Mouse (Mus musculus) myocyte (in vitro differentiated cells): Measurements from ENCODE around the gene Mus81. TPM values are rescaled to one million over a fixed set of nuclear protein-coding genes. Genes with fewer than 3 reads are reported as not detected.
"Not testable (repeated sequence)": the region's sequence is repeated elsewhere in the genome, so short reads cannot be mapped to it uniquely, and the experiment has no call there.

Source experiments
- H3K27me3 ChIP-seq: one replicate; pipeline ENCODE4 v1.6.1; 2011; ENCODE audit not compliant: control insufficient read depth, insufficient read depth, insufficient read length
- H3K36me3 ChIP-seq: one replicate; pipeline ENCODE4 v1.6.1; 2011; ENCODE audit not compliant: control insufficient read depth, insufficient read depth
- H3K4me2 ChIP-seq: one replicate; pipeline ENCODE4 v1.6.1; 2011; ENCODE audit warnings: low read depth, control low read depth
- H3K4me3 ChIP-seq: one replicate; pipeline ENCODE4 v1.5.1; 2011; ENCODE audit warnings: mild to moderate bottlenecking, control low read depth, moderate library complexity
- H3K79me2 ChIP-seq: one replicate; pipeline ENCODE4 v1.6.1; 2011; ENCODE audit not compliant: control insufficient read depth, insufficient read depth
- H3ac ChIP-seq: one replicate; pipeline ENCODE4 v1.6.1; 2011; ENCODE audit not compliant: control insufficient read depth, insufficient read length
- CEBPB ChIP-seq: IDR thresholded peaks from 2 replicates; pipeline ENCODE4 v1.6.1; 2011; ENCODE audit warnings: mild to moderate bottlenecking, moderate library complexity; ENCODE audit not compliant: poor library complexity, insufficient read depth, severe bottlenecking
- E2F4 ChIP-seq: IDR thresholded peaks from one replicate; pipeline ENCODE4 v1.6.1; 2011; ENCODE audit warnings: mild to moderate bottlenecking, control low read depth, moderate library complexity; ENCODE audit not compliant: insufficient read depth
- MAX ChIP-seq: IDR thresholded peaks from one replicate; pipeline ENCODE4 v1.6.1; 2011; ENCODE audit warnings: low read depth, mild to moderate bottlenecking, control low read depth
- MYOD1 ChIP-seq, 3 experiments: IDR thresholded peaks; one replicate each; pipeline ENCODE4 v1.6.1; 2011; ENCODE audit warnings: control low read depth in 2 of 3, low read depth in 2 of 3, mild to moderate bottlenecking in 2 of 3, moderate library complexity in 1 of 3; ENCODE audit not compliant: insufficient read length in 2 of 3, control insufficient read depth in 1 of 3
- MYOG ChIP-seq, 3 experiments: IDR thresholded peaks; one replicate each; pipeline ENCODE4 v1.6.1; 2011; ENCODE audit warnings: control low read depth in 2 of 3, low read depth in 2 of 3, mild to moderate bottlenecking in 2 of 3; ENCODE audit not compliant: insufficient read length in 2 of 3, control insufficient read depth in 1 of 3, insufficient read depth in 1 of 3
- POLR2A ChIP-seq: IDR thresholded peaks from one replicate; pipeline ENCODE4 v1.6.1; 2011; ENCODE audit warnings: low read depth, mild to moderate bottlenecking, control low read depth, moderate library complexity; ENCODE audit not compliant: insufficient read length
- POLR2AphosphoS2 ChIP-seq: IDR thresholded peaks from one replicate; pipeline ENCODE4 v1.6.1; 2011; ENCODE audit warnings: low read depth, control low read depth; ENCODE audit not compliant: insufficient read length
- REST ChIP-seq: IDR thresholded peaks from one replicate; pipeline ENCODE4 v1.6.1; 2011; ENCODE audit warnings: mild to moderate bottlenecking, control low read depth, moderate library complexity; ENCODE audit not compliant: insufficient read depth, insufficient read length
- SRF ChIP-seq: IDR thresholded peaks from one replicate; pipeline ENCODE4 v1.6.1; 2011; ENCODE audit warnings: low read depth; ENCODE audit not compliant: control insufficient read depth, insufficient read length
- TCF12 ChIP-seq: IDR thresholded peaks from one replicate; pipeline ENCODE4 v1.6.1; 2011; ENCODE audit warnings: mild to moderate bottlenecking, control low read depth; ENCODE audit not compliant: poor library complexity, insufficient read depth, severe bottlenecking
- TCF3 ChIP-seq: IDR thresholded peaks from one replicate; pipeline ENCODE4 v1.6.1; 2011; ENCODE audit warnings: low read depth, control low read depth; ENCODE audit not compliant: insufficient read length
- USF1 ChIP-seq: IDR thresholded peaks from one replicate; pipeline ENCODE4 v1.6.1; 2011; ENCODE audit warnings: low read depth, mild to moderate bottlenecking, control low read depth, moderate library complexity
- polyA plus RNA-seq: library from polyadenylated mRNA; unstranded; fragments of >200 nt; fragmentation: generic; extraction: Trizol; gene quantifications from one replicate; pipeline ENCODE4 v1.2.1, GENCODE M21; 2012; ENCODE audit warnings: missing spikeins

Mus81 gene
- polyA plus RNA-seq, 1 experiment = 66.4 TPM

- peaks cover 10% of the 10 kb centered on the region for H3K36me3 ChIP-seq
- H3K79me2 ChIP-seq = no peaks in the 10 kb centered on the region
- H3K4me3 ChIP-seq = no peak overlapping the region
- TF ChIP-seq POLR2A (no peak), MYOG (IDR thresholded peaks at IDR 0.05; ENCODE audit: control insufficient read depth in 1 of 3, insufficient read depth in 1 of 3, insufficient read length in 2 of 3, low read depth in 2 of 3) (no peak), USF1 (no peak), CEBPB (no peak), MAX (no peak), TCF12 (no peak), MYOD1 (IDR thresholded peaks at IDR 0.05; ENCODE audit: control insufficient read depth in 1 of 3, insufficient read length in 2 of 3, low read depth in 2 of 3) (no peak), E2F4 (no peak), TCF3 (no peak), SRF (no peak), POLR2AphosphoS2 (no peak), REST (no peak)
- no peak overlapping the region for H3K4me2 ChIP-seq
- H3K27me3 ChIP-seq = no peaks in the 10 kb centered on the region
- H3ac ChIP-seq = no peak overlapping the region
Measured at GRCm38 (mm10) chr19:5500330-5500875, 12.2 kb upstream of the Mus81 start.

GRCm38 (mm10) chr19:5496052-5496370 is 7.8 kb upstream of the Mus81 start:
- Histone ChIP-seq H3K79me2 (peaks cover 29% of the 10 kb centered on the region), H3K36me3 (peaks cover 38% of the 10 kb centered on the region), H3K4me2 (no peak overlapping the region), H3K27me3 (no peaks in the 10 kb centered on the region), H3K4me3 (no peak overlapping the region), H3ac (no peak overlapping the region)
- TF ChIP-seq POLR2AphosphoS2 (peak; percentile 62), MYOG (IDR thresholded peaks at IDR 0.05; ENCODE audit: control insufficient read depth in 1 of 3, insufficient read depth in 1 of 3, insufficient read length in 2 of 3, low read depth in 2 of 3) (no peak), MAX (no peak), POLR2A (peak; percentile 44)

GRCm38 (mm10) chr19:5495353-5496051 is 7.3 kb upstream of the Mus81 start:
- TF ChIP-seq TCF12 = no peak
- no peak for TF ChIP-seq USF1
- TF ChIP-seq POLR2A = no peak
- TF ChIP-seq POLR2AphosphoS2 = peak; percentile 15
- no peak for TF ChIP-seq REST
- Histone ChIP-seq H3K79me2 (peaks cover 31% of the 10 kb centered on the region), H3K4me3 (no peak overlapping the region), H3K4me2 (no peak overlapping the region), H3ac (no peak overlapping the region), H3K27me3 (no peaks in the 10 kb centered on the region), H3K36me3 (peaks cover 33% of the 10 kb centered on the region)

- Histone ChIP-seq H3ac (no peak overlapping the region), H3K27me3 (no peaks in the 10 kb centered on the region), H3K36me3 (peaks cover 33% of the 10 kb centered on the region), H3K4me2 (no peak overlapping the region), H3K79me2 (peaks cover 31% of the 10 kb centered on the region), H3K4me3 (no peak overlapping the region)
- TF ChIP-seq TCF3 = no peak
Measured at GRCm38 (mm10) chr19:5494314-5494713, 6.1 kb upstream of the Mus81 start.

GRCm38 (mm10) chr19:5493301-5493721 is 5.1 kb upstream of the Mus81 start:
- H3K4me3 ChIP-seq, H3K27me3 ChIP-seq, H3ac ChIP-seq: not testable (repeated sequence)
- TF ChIP-seq POLR2AphosphoS2 = peak; percentile 33
- peak overlapping the region; percentile 96 for H3K4me2 ChIP-seq
- H3K36me3 ChIP-seq = peaks cover 33% of the 10 kb centered on the region
- H3K79me2 ChIP-seq = peaks cover 31% of the 10 kb centered on the region

- peak overlapping the region; percentile 96 for H3K4me2 ChIP-seq
- TF ChIP-seq POLR2AphosphoS2 (no peak), SRF (no peak), TCF3 (no peak), USF1 (no peak), POLR2A (no peak)
- H3K27me3 ChIP-seq = no peaks in the 10 kb centered on the region
- peaks cover 31% of the 10 kb centered on the region for H3K79me2 ChIP-seq
- no peak overlapping the region for H3ac ChIP-seq
- H3K4me3 ChIP-seq = peak overlapping the region; percentile 85
- H3K36me3 ChIP-seq = peaks cover 33% of the 10 kb centered on the region
Measured at GRCm38 (mm10) chr19:5492641-5493040, 4.4 kb upstream of the Mus81 start.
